Mouse (Mus musculus) erythroblast, embryonic 14.5 days (primary cell): ENCODE measurements around the gene Serpinh1.

Experiments used
- GATA1 ChIP-seq: IDR thresholded peaks from 2 replicates; pipeline ENCODE4 v1.6.1; 2012; ENCODE audit warnings: low read length, inconsistent platforms, mixed read lengths
- TAL1 ChIP-seq: IDR thresholded peaks from 3 replicates; pipeline ENCODE4 v1.6.1; 2012; ENCODE audit warnings: low read length, inconsistent platforms, mixed read lengths

DNA sequence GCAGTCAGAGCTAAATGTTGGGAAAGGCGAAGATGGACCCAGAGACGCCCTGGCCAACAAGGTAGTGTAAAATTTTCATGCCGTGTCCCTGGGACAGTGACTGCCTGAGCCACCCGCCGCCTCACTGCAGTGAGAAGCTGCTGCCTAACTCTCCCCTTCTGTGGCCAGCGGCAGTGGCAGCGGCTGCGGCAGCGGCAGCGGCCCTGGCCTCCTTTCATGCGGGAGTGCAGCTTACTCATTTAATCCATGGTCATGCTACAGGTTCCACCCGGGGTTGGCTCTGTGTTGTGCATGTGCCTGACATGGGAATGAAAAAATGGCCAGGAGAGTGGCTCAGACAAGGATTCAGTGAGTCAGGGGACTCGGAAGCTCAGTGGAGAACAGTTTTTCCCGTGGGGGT lies 32.5 kb downstream of the Serpinh1 start:
- TF ChIP-seq TAL1 (no peak), GATA1 (no peak)
